Mouse (Mus musculus): ENCODE results near the gene Schip1. TPM values are rescaled to one million over a fixed set of nuclear protein-coding genes. Genes with fewer than 3 reads are reported as not detected.
"Not testable (repeated sequence)": the region's sequence is repeated elsewhere in the genome, so short reads cannot be mapped to it uniquely, and the experiment has no call there.

Gene Schip1
- polyA plus RNA-seq, 1 experiment from 2014 or later = 188 TPM

- peak overlapping the region; percentile 24; the same call in 1 of the 2 replicates for H3K4me2 ChIP-seq (ENCODE audit: low read depth, low read length)
- H3K9me3 ChIP-seq (ENCODE audit: control insufficient read depth, low read length) = no peaks in the 10 kb centered on the region
- H3K27ac ChIP-seq (ENCODE audit: low read depth, low read length) = no peak overlapping the region
- ATAC-seq (ENCODE audit: low read depth) = no peak
- 59% methylated on average over 23 of the region's 23 CpGs for WGBS
- H3K27me3 ChIP-seq (ENCODE audit: control insufficient read depth, insufficient read depth, low read length) = no peaks in the 10 kb centered on the region
- H3K9ac ChIP-seq (replicated peaks; ENCODE audit: low read depth, low read length) = no peak overlapping the region
- no peak overlapping the region for H3K4me3 ChIP-seq (ENCODE audit: low read depth, low read length)
- no peaks in the 10 kb centered on the region for H3K36me3 ChIP-seq (ENCODE audit: control insufficient read depth, insufficient read depth, low read length)
- no peaks in the 10 kb centered on the region for H3K4me1 ChIP-seq (ENCODE audit: control insufficient read depth, insufficient read depth, low read length)
Measured at GRCm38 (mm10) chr3:68056373-68057275, 8.0 kb upstream of the Schip1 start.

- H3K4me1 ChIP-seq (ENCODE audit: control insufficient read depth, insufficient read depth, low read length) = no peaks in the 10 kb centered on the region
- no peak overlapping the region for H3K4me2 ChIP-seq (ENCODE audit: low read depth, low read length)
- no peaks in the 10 kb centered on the region for H3K9me3 ChIP-seq (ENCODE audit: control insufficient read depth, low read length)
- H3K9ac ChIP-seq (replicated peaks; ENCODE audit: low read depth, low read length) = no peak overlapping the region
- WGBS = 51% methylated on average over 2 of the region's 2 CpGs
- no peaks in the 10 kb centered on the region for H3K36me3 ChIP-seq (ENCODE audit: control insufficient read depth, insufficient read depth, low read length)
- peak; percentile 83; the same call in 1 of the 2 replicates for ATAC-seq (ENCODE audit: low read depth)
- no peak overlapping the region for H3K27ac ChIP-seq (ENCODE audit: low read depth, low read length)
- no peak overlapping the region for H3K4me3 ChIP-seq (ENCODE audit: low read depth, low read length)
- H3K27me3 ChIP-seq (ENCODE audit: control insufficient read depth, insufficient read depth, low read length) = no peaks in the 10 kb centered on the region
Measured at GRCm38 (mm10) chr3:68059162-68059800, 5.3 kb upstream of the Schip1 start.

GRCm38 (mm10) chr3:68071395-68072386, 7.1 kb downstream of the Schip1 start:
- peak; percentile 87 for ATAC-seq (ENCODE audit: low read depth)
- Histone ChIP-seq H3K27me3 (ENCODE audit: control insufficient read depth, insufficient read depth, low read length) (no peaks in the 10 kb centered on the region), H3K9me3 (ENCODE audit: control insufficient read depth, low read length) (no peaks in the 10 kb centered on the region), H3K36me3 (ENCODE audit: control insufficient read depth, insufficient read depth, low read length) (no peaks in the 10 kb centered on the region), H3K9ac (replicated peaks; ENCODE audit: low read depth, low read length) (no peak overlapping the region), H3K27ac (ENCODE audit: low read depth, low read length) (no peak overlapping the region), H3K4me1 (ENCODE audit: control insufficient read depth, insufficient read depth, low read length) (no peaks in the 10 kb centered on the region), H3K4me2 (ENCODE audit: low read depth, low read length) (no peak overlapping the region), H3K4me3 (ENCODE audit: low read depth, low read length) (no peak overlapping the region)
- 43% methylated on average over 9 of the region's 9 CpGs for WGBS

- Histone ChIP-seq H3K27ac (ENCODE audit: low read depth, low read length) (no peak overlapping the region), H3K9me3 (ENCODE audit: control insufficient read depth, low read length) (no peaks in the 10 kb centered on the region), H3K9ac (replicated peaks; ENCODE audit: low read depth, low read length) (no peak overlapping the region), H3K4me1 (ENCODE audit: control insufficient read depth, insufficient read depth, low read length) (no peaks in the 10 kb centered on the region), H3K4me3 (ENCODE audit: low read depth, low read length) (no peak overlapping the region), H3K36me3 (ENCODE audit: control insufficient read depth, insufficient read depth, low read length) (no peaks in the 10 kb centered on the region), H3K27me3 (ENCODE audit: control insufficient read depth, insufficient read depth, low read length) (no peaks in the 10 kb centered on the region), H3K4me2 (ENCODE audit: low read depth, low read length) (no peak overlapping the region)
- 67% methylated on average over 4 of the region's 4 CpGs for WGBS
- no peak for ATAC-seq (ENCODE audit: low read depth)
Measured at GRCm38 (mm10) chr3:68077406-68077805, 12.8 kb downstream of the Schip1 start.

GRCm38 (mm10) chr3:68085024-68085423, 20.4 kb downstream of the Schip1 start:
- no peak for ATAC-seq (ENCODE audit: low read depth)
- no peaks in the 10 kb centered on the region for H3K4me1 ChIP-seq (ENCODE audit: control insufficient read depth, insufficient read depth, low read length)
- WGBS = 49% methylated on average over 2 of the region's 2 CpGs
- H3K27ac ChIP-seq (ENCODE audit: low read depth, low read length) = no peak overlapping the region
- H3K4me2 ChIP-seq (ENCODE audit: low read depth, low read length) = no peak overlapping the region
- no peaks in the 10 kb centered on the region for H3K36me3 ChIP-seq (ENCODE audit: control insufficient read depth, insufficient read depth, low read length)
- H3K9ac ChIP-seq (replicated peaks; ENCODE audit: low read depth, low read length) = no peak overlapping the region
- H3K27me3 ChIP-seq (ENCODE audit: control insufficient read depth, insufficient read depth, low read length) = no peaks in the 10 kb centered on the region
- H3K9me3 ChIP-seq (ENCODE audit: control insufficient read depth, low read length) = no peaks in the 10 kb centered on the region
- no peak overlapping the region for H3K4me3 ChIP-seq (ENCODE audit: low read depth, low read length)

- Histone ChIP-seq H3K36me3 (ENCODE audit: control insufficient read depth, insufficient read depth, low read length) (no peaks in the 10 kb centered on the region), H3K4me2 (ENCODE audit: low read depth, low read length) (no peak overlapping the region), H3K27me3 (ENCODE audit: control insufficient read depth, insufficient read depth, low read length) (no peaks in the 10 kb centered on the region), H3K9ac (replicated peaks; ENCODE audit: low read depth, low read length) (no peak overlapping the region), H3K4me1 (ENCODE audit: control insufficient read depth, insufficient read depth, low read length) (no peaks in the 10 kb centered on the region; the same call in 1 of the 2 replicates), H3K9me3 (ENCODE audit: control insufficient read depth, low read length) (no peaks in the 10 kb centered on the region), H3K4me3 (ENCODE audit: low read depth, low read length) (no peak overlapping the region), H3K27ac (ENCODE audit: low read depth, low read length) (no peak overlapping the region)
- 33% methylated on average over 4 of the region's 4 CpGs for WGBS
- peak; percentile 68 for ATAC-seq (ENCODE audit: low read depth)
Measured at GRCm38 (mm10) chr3:68092108-68092507, 27.5 kb downstream of the Schip1 start.

GRCm38 (mm10) chr3:68096724-68097431, 32.3 kb downstream of the Schip1 start:
- Histone ChIP-seq H3K4me2 (ENCODE audit: low read depth, low read length) (no peak overlapping the region), H3K9ac (replicated peaks; ENCODE audit: low read depth, low read length) (no peak overlapping the region), H3K27me3 (ENCODE audit: control insufficient read depth, insufficient read depth, low read length) (no peaks in the 10 kb centered on the region), H3K4me3 (ENCODE audit: low read depth, low read length) (no peak overlapping the region), H3K27ac (ENCODE audit: low read depth, low read length) (no peak overlapping the region), H3K36me3 (ENCODE audit: control insufficient read depth, insufficient read depth, low read length) (no peaks in the 10 kb centered on the region), H3K9me3 (ENCODE audit: control insufficient read depth, low read length) (no peaks in the 10 kb centered on the region), H3K4me1 (ENCODE audit: control insufficient read depth, insufficient read depth, low read length) (no peaks in the 10 kb centered on the region; the same call in 1 of the 2 replicates)
- 61% methylated on average over 4 of the region's 4 CpGs for WGBS
- ATAC-seq (ENCODE audit: low read depth) = no peak

- H3K27ac ChIP-seq (ENCODE audit: low read depth, low read length); H3K9ac ChIP-seq (replicated peaks; ENCODE audit: low read depth, low read length); ATAC-seq (ENCODE audit: low read depth); H3K4me2 ChIP-seq (ENCODE audit: low read depth, low read length); H3K9me3 ChIP-seq (ENCODE audit: control insufficient read depth, low read length); H3K4me3 ChIP-seq (ENCODE audit: low read depth, low read length); H3K36me3 ChIP-seq (ENCODE audit: control insufficient read depth, insufficient read depth, low read length); H3K27me3 ChIP-seq (ENCODE audit: control insufficient read depth, insufficient read depth, low read length); H3K4me1 ChIP-seq (ENCODE audit: control insufficient read depth, insufficient read depth, low read length): not testable (repeated sequence)
- WGBS = 85% methylated on average over 6 of the region's 6 CpGs
Measured at GRCm38 (mm10) chr3:68099561-68099960, 35.0 kb downstream of the Schip1 start.
